Mouse (Mus musculus) heart, postnatal 25 days (tissue): Measurements from ENCODE around the gene Parpbp. TPM values are rescaled to one million over a fixed set of nuclear protein-coding genes. Genes with fewer than 3 reads are reported as not detected.

Source experiments
- DNase-seq: peaks from one replicate; pipeline ENCODE4 v3.0.0; 2022; ENCODE audit warnings: low spot score
- intact Hi-C: fragments of 180-260 bp; cut with DNase I; formaldehyde crosslinking; loops from one replicate; pipeline ENCODE4 v1.15.1; 2025
- total RNA-seq, 2 experiments: library from RNA; stranded (reverse); gene quantifications; 2 replicates each; pipeline ENCODE4 v1.2.3; 2021

Gene Parpbp
- total RNA-seq, result under 1 TPM; 0.16 to 0.45 TPM

- peak; percentile 68 for DNase-seq
- intact Hi-C loops, result no loop called here
Measured at GRCm38 (mm10) chr10:88146707-88147477, at the start of gene Parpbp, which contains the start of gene Nup37. Gene Parpbp, minus strand, starts transcription at chr10:88146941. Gene Nup37, plus strand, starts transcription at chr10:88146992.

- DNase-seq, result no peak
- intact Hi-C loops, result loop anchor here (10.0 kb wide), 1 partner anchor 137 kb away; no protein-coding TSS in a partner anchor
Measured at GRCm38 (mm10) chr10:88167438-88168077, 20.8 kb upstream of the Parpbp start.

GRCm38 (mm10) chr10:88166158-88166557 is 19.4 kb upstream of the Parpbp start:
- DNase-seq, result no peak
- intact Hi-C loops, result loop anchor here (10.0 kb wide), 1 partner anchor 139 kb away; no protein-coding TSS in a partner anchor

- DNase-seq, result no peak
- intact Hi-C loops, result loop anchor here (10.0 kb wide), 1 partner anchor 142 kb away; no protein-coding TSS in a partner anchor
Measured at GRCm38 (mm10) chr10:88162676-88163075, 15.9 kb upstream of the Parpbp start.

- DNase-seq, result no peak
- intact Hi-C loops, result loop anchor here (10.0 kb wide), 1 partner anchor 143 kb away; no protein-coding TSS in a partner anchor
Measured at GRCm38 (mm10) chr10:88162096-88162495, 15.4 kb upstream of the Parpbp start.

DNA sequence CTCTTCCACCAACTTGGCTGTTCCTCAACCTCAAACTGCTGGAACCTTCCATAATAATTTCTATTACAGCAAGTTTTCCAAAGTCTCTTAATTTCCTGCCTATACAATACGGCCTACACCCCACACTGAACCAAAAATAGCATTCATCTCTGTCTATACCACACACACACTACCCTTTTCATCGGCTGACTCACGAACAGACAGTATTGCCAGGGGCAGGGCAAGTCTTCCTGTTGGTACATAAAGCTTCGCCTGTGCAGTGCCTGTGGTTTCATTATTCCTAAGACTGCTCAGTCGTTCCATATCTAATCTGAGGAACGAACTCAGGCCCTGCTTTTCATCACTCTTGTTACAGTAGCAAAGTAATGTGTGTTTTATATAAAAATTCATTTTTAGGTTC is 4.9 kb upstream of the Parpbp start:
- no peak for DNase-seq
- intact Hi-C loops, result no loop called here

DNA sequence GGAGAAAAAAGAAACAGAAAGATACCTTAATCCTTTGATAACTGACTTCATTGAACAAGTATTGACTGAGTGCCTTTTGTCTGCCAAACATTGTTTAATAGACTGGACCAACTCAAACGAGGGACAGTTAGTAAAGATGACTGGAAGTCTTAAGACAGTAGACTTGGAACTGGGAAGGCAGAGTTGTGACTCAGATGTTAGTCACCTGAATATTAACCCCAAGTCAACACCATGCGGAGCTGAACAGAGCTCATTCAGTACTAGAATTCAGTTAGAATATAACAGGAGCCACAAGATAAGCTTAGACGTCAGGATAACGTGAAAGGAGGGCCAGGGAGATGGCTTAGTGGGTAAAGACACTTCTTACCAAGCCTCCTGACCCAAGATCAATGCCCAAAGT is 3.6 kb upstream of the Parpbp start:
- DNase-seq, result no peak
- intact Hi-C loops, result no loop called here

- no peak for DNase-seq
- intact Hi-C loops, result no loop called here
Measured at GRCm38 (mm10) chr10:88146187-88146586, 554 bp downstream of the Parpbp start.

DNA sequence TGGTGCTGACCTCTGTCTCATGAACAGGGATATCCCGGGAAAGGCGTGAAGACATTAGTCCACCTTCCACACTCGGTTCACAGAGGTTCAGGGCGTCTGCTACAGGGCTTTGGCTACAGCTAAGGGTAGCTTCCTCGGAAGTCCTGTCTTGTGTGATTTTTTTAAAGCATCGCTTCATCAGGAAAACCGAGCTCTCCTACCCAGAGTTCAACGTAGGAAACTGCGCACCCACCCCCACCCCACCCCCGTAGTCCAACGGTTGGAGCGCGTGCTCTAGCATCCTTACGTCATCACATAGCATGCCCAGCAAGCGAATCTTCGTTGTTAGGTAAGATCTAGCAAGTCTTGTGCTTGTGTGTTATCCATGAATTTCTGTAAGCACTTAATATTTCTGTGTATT is 11.1 kb downstream of the Parpbp start:
- no peak for DNase-seq
- intact Hi-C loops, result no loop called here

GRCm38 (mm10) chr10:88119721-88120120 is 27.0 kb downstream of the Parpbp start:
- intact Hi-C loops, result loop anchor here (2.0 kb wide), 1 partner anchor 265 kb away; no protein-coding TSS in a partner anchor

DNA sequence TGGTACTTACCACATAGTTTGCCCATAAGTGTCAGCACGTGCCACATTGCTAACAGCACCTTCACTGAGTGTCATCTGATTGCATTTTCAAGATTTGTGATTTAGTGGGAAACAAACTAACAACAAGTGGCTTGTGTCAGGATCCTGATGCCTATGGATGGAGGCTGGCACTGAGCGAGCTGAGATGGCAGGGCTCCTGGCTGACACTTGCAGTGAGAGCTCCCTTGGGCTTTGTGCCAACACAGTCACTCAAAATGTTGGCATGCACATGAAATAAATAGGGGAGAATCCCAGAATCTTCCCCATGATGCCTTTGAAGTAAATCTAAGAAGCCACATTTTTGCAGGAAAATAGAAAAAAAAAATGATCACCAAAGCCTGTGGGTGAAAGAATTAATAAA is 33.5 kb downstream of the Parpbp start:
- DNase-seq, result no peak
- intact Hi-C loops, result no loop called here

More at GRCm38 (mm10) chr10:88119721-88120120, 27.0 kb downstream of the Parpbp start:
- DNase-seq, result no peak

DNA sequence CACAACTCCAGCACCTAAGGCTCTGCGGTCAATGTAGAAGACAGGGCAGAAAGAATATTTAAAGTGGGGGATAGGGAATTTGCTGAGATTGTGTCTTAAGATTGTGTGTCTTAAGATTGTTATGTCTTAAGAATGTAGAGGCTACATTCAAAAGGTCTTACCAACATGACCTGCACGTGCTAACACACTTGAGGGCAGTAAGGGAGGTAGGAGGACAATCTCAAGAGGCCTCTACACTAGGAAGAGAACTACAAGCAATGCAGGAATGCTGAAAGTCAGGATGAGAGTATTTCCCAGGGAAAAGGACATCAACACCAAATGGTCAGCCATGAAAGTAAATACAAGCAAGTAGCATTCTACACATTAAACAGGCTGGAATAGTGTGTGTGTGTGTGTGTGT is 40.6 kb downstream of the Parpbp start:
- intact Hi-C loops, result no loop called here
- no peak for DNase-seq

- intact Hi-C loops, result no loop called here
- DNase-seq, result no peak
Measured at GRCm38 (mm10) chr10:88090772-88091171, 56.0 kb downstream of the Parpbp start, which contains the start of gene Pmch. Gene Pmch, plus strand, starts transcription at chr10:88091072.

DNA sequence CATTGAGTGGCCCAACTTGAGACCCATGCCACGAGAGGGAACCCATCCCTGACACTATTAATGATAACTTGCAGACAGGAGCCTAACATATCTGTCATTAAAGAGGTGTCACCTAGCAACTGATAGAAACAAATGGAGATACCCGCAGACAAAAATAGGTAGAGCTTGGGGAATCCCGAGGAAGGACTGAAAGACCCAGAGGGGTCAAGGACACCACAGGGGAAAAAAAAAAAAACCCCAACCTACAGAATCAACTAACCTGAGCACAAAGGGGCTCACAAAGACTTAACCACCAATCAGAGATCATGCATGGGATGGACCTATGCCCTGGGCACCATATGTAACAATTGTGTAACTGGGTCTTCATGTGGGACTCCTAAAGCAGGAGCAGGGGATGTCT is 79.4 kb downstream of the Parpbp start:
- no peak for DNase-seq
- intact Hi-C loops, result no loop called here

GRCm38 (mm10) chr10:88064872-88065271 is 81.9 kb downstream of the Parpbp start:
- no peak for DNase-seq
- intact Hi-C loops, result no loop called here

- intact Hi-C loops, result no loop called here
Measured at GRCm38 (mm10) chr10:88063436-88063835, 83.3 kb downstream of the Parpbp start.

DNA sequence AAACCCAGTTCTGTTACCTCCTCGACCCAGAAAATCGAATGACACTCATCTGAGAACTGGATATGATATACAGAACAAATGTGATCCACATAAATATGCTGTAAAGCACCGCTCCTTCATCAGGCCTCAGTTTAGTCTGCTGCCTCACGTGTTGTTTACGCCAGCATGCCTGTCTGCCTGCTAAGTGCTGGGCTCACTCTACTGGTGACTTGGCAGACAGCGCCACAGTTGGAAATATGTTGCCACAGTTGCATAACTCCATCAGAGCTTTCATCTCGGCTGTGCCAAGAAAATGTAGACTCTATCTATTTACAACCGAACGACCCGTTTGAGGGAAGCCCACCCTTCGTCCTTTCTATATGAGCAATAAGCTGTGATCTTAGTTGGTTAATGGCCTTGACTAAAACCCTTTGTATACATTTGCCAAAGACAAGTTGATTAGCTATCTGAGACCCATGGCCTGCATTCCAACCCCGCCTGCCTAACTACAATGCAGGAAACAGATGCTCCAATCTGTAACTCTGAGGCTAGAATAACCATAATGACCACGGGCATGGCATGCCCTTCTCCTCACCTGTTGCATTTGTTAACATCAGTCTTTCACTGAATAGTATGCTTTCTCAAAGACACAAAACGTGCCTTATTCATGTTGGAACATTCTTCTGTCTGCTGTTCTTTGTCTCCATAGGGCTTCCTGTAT is 89.6 kb downstream of the Parpbp start:
- DNase-seq, result no peak
- intact Hi-C loops, result no loop called here

More at GRCm38 (mm10) chr10:88063436-88063835, 83.3 kb downstream of the Parpbp start:
- DNase-seq, result no peak

GRCm38 (mm10) chr10:88054233-88054985 is 92.3 kb downstream of the Parpbp start:
- no peak for DNase-seq
- intact Hi-C loops, result no loop called here

GRCm38 (mm10) chr10:88046098-88046771 is 100.5 kb downstream of the Parpbp start:
- intact Hi-C loops, result no loop called here
- no peak for DNase-seq
